Mouse (Mus musculus) CD4-positive, CD25-positive, alpha-beta regulatory T cell (primary cell): ENCODE measurements around the gene Rnf186. TPM values are rescaled to one million over a fixed set of nuclear protein-coding genes. Genes with fewer than 3 reads are reported as not detected.

Experiments
- polyA plus RNA-seq: library from polyadenylated mRNA; unstranded; fragments of 100-300 nt; shearing (Covaris generic); gene quantifications from one replicate; pipeline ENCODE4 v1.2.1, GENCODE M21; 2017

The Rnf186 gene
- polyA plus RNA-seq = not detected

GRCm38 (mm10) chr4:138966866-138967265 lies at the start of gene Rnf186:
Rnf186 (plus strand) TSS chr4:138967112.

GRCm38 (mm10) chr4:138972827-138973718 lies 6.2 kb downstream of the Rnf186 start, which contains the start of gene Tmco4:
Tmco4 (plus strand) TSS chr4:138972888.

Other genes with a start within 250 kb of the Rnf186 start
- not detected for gene Pla2g2c, start 242.3 kb upstream of the Rnf186 start, polyA plus RNA-seq
- gene Ubxn10, start 229.9 kb upstream of the Rnf186 start, polyA plus RNA-seq = not detected
- gene Pla2g2f, start 209.5 kb upstream of the Rnf186 start, polyA plus RNA-seq = not detected
- gene Pla2g2d, start 191.4 kb upstream of the Rnf186 start, polyA plus RNA-seq = 1.3 TPM
- not detected for gene Pla2g5, start 103.6 kb upstream of the Rnf186 start, polyA plus RNA-seq
- gene Gm13030, start 93.1 kb upstream of the Rnf186 start, polyA plus RNA-seq = not detected
- gene Pla2g2e, start 89.2 kb upstream of the Rnf186 start, polyA plus RNA-seq = not detected
- gene Otud3, start 53.2 kb upstream of the Rnf186 start, polyA plus RNA-seq = 3.9 TPM
- 39.1 TPM for gene Tmco4, start 5.8 kb downstream of the Rnf186 start, polyA plus RNA-seq
- gene Htr6, start 108.5 kb downstream of the Rnf186 start, polyA plus RNA-seq = not detected
- 0.29 TPM for gene Nbl1, start 125.9 kb downstream of the Rnf186 start, polyA plus RNA-seq
- 368 TPM for gene Minos1, start 164.0 kb downstream of the Rnf186 start, polyA plus RNA-seq
- 596 TPM for gene Capzb, start 225.8 kb downstream of the Rnf186 start, polyA plus RNA-seq